Mouse (Mus musculus) C2C12 (cell line): ENCODE measurements at regions not wholly inside any gene's neighbourhood (a gene's known extent, or its start where the extent isn't known, plus 50 kb on each side); places are given as distances from the start of the nearest gene placed in this dataset.

ENCODE experiments used
- H3K27me3 ChIP-seq: one replicate; pipeline ENCODE4 v1.6.1; 2011; ENCODE audit not compliant: control insufficient read depth, insufficient read depth, insufficient read length
- H3K36me3 ChIP-seq: one replicate; pipeline ENCODE4 v1.6.1; 2011; ENCODE audit not compliant: control insufficient read depth, insufficient read depth
- H3K4me3 ChIP-seq: one replicate; pipeline ENCODE4 v1.5.1; 2011; ENCODE audit warnings: mild to moderate bottlenecking, control low read depth; ENCODE audit not compliant: poor library complexity, insufficient read depth, severe bottlenecking
- H3K79me2 ChIP-seq: one replicate; pipeline ENCODE4 v1.6.1; 2011; ENCODE audit not compliant: control insufficient read depth, insufficient read depth
- H3K79me3 ChIP-seq: one replicate; pipeline ENCODE4 v1.6.1; 2011; ENCODE audit warnings: low read depth, control low read depth
- H3ac ChIP-seq: one replicate; pipeline ENCODE3; 2011; ENCODE audit warnings: low read depth; ENCODE audit not compliant: control insufficient read depth, insufficient read length
- CEBPB ChIP-seq: IDR thresholded peaks from one replicate; pipeline ENCODE4 v1.6.1; 2011; ENCODE audit warnings: low read depth, mild to moderate bottlenecking, control low read depth, moderate library complexity
- CTCF ChIP-seq: IDR thresholded peaks from one replicate; pipeline ENCODE4 v1.5.1; 2011; ENCODE audit not compliant: control insufficient read depth, insufficient read depth, insufficient read length
- FOSL1 ChIP-seq: IDR thresholded peaks from one replicate; pipeline ENCODE4 v1.8.0; 2011; ENCODE audit warnings: mild to moderate bottlenecking, low read length; ENCODE audit not compliant: poor library complexity, insufficient read depth, severe bottlenecking
- MAX ChIP-seq: IDR thresholded peaks from one replicate; pipeline ENCODE4 v1.6.1; 2011; ENCODE audit warnings: mild to moderate bottlenecking, control low read depth
- MYOD1 ChIP-seq: IDR thresholded peaks from one replicate; pipeline ENCODE4 v1.6.1; 2011; ENCODE audit warnings: low read depth; ENCODE audit not compliant: control insufficient read depth, insufficient read length
- MYOG ChIP-seq: IDR thresholded peaks from one replicate; pipeline ENCODE4 v1.6.1; 2011; ENCODE audit not compliant: control insufficient read depth, insufficient read length; ENCODE audit errors: extremely low read depth
- USF1 ChIP-seq: IDR thresholded peaks from one replicate; pipeline ENCODE4 v1.6.1; 2011; ENCODE audit warnings: low read depth, mild to moderate bottlenecking, control low read depth, moderate library complexity

DNA sequence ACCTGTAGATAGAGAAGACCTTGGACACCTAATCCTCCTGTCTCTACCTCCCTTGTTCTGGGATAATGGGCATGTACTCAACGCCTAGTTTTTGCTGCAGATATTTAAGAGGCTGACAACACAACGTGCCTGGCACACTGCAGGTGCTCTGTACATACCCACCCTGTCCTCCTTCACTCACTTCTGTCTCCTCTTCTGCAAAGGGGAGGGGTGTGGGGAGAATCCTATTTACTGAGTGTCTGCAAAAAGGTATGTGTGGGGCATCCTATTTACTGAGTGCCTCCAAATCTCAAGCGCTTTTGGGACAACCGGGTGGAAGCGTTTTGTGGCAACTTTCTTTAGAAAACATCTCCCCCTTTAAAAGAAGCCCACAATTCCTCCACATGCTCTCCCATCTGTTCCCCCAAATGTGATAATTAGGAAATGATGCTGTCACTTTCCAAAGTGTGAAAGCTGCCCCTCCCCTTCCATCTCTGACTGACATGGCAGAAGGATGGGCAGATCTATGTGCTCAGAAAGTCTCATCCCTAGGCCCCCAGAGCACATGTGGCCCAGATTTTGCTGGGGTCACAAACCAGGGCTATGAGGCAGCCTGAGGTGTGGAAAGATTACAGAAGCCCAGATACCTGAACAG, 93.5 kb upstream of the Mycn start:
- Histone ChIP-seq H3K79me3 (no peaks in the 10 kb centered on the region), H3ac (no peak overlapping the region), H3K27me3 (no peaks in the 10 kb centered on the region), H3K79me2 (no peaks in the 10 kb centered on the region), H3K4me3 (no peak overlapping the region), H3K36me3 (no peaks in the 10 kb centered on the region)
- no peak for TF ChIP-seq MYOG
- no peak for TF ChIP-seq CTCF
- TF ChIP-seq MAX = no peak
- TF ChIP-seq USF1 = no peak
- no peak for TF ChIP-seq FOSL1
- TF ChIP-seq MYOD1 = no peak

DNA sequence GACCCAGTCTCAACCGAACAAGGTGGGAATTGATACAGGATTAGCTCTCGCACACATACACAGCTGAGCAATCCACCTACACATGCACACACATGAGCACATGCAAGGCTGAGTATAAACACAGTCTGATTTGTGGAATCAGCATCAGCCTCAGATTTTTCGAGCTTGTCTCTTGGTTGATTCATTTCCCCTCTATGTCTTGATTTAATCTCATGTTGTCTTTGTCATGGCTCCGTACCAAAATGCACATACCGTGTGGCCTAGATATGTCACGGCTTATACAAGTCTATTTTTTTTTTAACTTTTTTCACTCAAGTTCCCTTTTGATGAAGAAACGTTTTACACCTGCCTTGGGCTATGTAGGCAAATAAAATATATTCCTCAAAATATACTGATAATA, 88.6 kb upstream of the Mycn start:
- H3K36me3 ChIP-seq = no peaks in the 10 kb centered on the region
- TF ChIP-seq MAX (no peak), MYOD1 (no peak), USF1 (no peak), CTCF (no peak), FOSL1 (no peak), MYOG (no peak), CEBPB (no peak)

DNA sequence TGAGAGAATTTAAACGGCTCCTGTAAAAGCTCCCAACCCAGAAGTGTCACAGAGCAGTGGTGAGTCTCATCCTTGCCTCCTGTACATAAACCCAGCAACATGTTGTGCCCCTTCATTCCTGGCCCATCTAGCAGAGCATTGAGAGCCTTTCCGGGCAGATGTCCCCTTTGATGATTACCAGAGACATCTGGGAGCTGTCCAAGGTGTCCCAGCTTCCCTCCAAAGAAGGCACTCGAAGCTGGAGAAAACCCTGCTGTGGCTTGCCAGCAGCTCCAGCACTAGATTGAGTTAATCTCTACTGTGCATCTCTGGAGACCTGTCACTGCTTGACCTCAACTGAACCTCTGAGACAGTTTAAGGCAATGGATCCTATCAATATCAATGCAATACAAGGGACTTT, 86.4 kb upstream of the Mycn start:
- H3K36me3 ChIP-seq = no peaks in the 10 kb centered on the region
- H3ac ChIP-seq = no peak overlapping the region
- H3K4me3 ChIP-seq = no peak overlapping the region
- no peaks in the 10 kb centered on the region for H3K27me3 ChIP-seq
- H3K79me3 ChIP-seq = no peaks in the 10 kb centered on the region
- no peaks in the 10 kb centered on the region for H3K79me2 ChIP-seq
- no peak for TF ChIP-seq MAX
- TF ChIP-seq MYOD1 = no peak
- TF ChIP-seq FOSL1 = no peak
- TF ChIP-seq USF1 = no peak
- no peak for TF ChIP-seq CEBPB
- no peak for TF ChIP-seq MYOG
- no peak for TF ChIP-seq CTCF

More for the DNA sequence above, 88.6 kb upstream of the Mycn start:
- H3K79me2 ChIP-seq = no peaks in the 10 kb centered on the region
- no peak overlapping the region for H3K4me3 ChIP-seq
- no peaks in the 10 kb centered on the region for H3K79me3 ChIP-seq
- H3ac ChIP-seq = no peak overlapping the region
- H3K27me3 ChIP-seq = no peaks in the 10 kb centered on the region

DNA sequence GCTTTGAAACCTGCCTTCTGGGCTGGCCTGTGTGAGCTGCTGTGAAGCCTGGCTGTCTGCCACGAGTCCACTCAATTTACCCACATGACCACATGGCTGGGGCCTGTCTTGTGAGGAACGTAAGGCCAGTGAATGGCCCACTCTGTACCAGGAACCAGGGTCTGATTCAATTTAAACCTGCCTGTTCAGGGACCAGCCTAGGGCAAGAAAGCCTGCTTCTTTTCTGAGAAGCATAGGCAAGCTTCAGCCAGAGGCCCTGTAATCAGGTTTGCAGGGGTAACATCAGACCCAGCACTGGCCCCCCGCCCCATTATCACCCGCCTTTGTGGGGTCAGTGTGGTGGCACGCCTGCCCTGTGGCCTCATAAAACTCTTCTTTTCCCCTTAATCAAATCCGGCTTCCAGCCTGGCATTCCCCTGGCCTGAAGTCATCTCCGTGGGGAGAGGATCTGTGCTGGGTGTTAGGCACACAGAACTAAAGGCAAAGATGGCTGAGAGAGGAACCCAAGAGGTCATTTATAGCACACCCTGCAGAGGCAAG, 84.4 kb upstream of the Mycn start:
- Histone ChIP-seq H3K79me3 (no peaks in the 10 kb centered on the region), H3K27me3 (no peaks in the 10 kb centered on the region), H3K4me3 (no peak overlapping the region), H3K79me2 (no peaks in the 10 kb centered on the region), H3ac (no peak overlapping the region), H3K36me3 (no peaks in the 10 kb centered on the region)
- TF ChIP-seq CEBPB (no peak), MAX (no peak), USF1 (no peak), FOSL1 (no peak), CTCF (no peak), MYOG (no peak), MYOD1 (no peak)

DNA sequence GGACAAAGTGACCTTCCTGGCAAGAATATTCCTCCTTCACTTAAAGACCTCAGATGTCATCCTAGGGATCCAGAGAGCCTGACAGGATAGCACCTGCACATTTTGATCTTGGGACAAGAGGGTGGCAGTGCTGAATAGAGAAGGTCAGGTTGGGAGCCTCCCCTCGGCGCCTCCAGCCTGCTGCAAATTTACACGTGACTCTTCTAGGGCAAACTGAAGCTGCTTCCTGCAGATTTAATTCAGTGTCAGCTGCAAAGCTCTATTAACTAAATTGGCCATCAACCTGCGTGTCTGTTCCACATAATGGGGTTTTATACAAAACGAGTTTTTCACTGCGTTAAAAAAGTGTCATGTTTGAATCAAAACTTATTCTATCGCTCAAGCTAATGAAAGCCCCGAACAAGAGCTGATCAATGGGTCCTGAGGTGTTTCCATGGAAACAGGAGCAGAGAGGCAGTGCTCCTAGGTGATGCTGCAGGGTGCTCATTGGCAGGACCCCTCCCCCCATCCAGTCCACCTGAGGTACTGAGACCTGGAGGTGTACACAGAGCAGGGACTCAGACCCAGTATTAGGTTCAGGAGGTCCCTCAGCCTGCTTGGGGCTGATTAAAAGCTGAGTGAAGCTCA, 82.6 kb upstream of the Mycn start:
- H3K36me3 ChIP-seq = no peaks in the 10 kb centered on the region
- H3K4me3 ChIP-seq = no peak overlapping the region
- H3K79me3 ChIP-seq = no peaks in the 10 kb centered on the region
- no peaks in the 10 kb centered on the region for H3K79me2 ChIP-seq
- TF ChIP-seq CEBPB = no peak
- TF ChIP-seq USF1 = no peak
- no peak for TF ChIP-seq MAX
- no peak for TF ChIP-seq FOSL1
- no peak for TF ChIP-seq MYOG
- no peaks in the 10 kb centered on the region for H3K27me3 ChIP-seq
- H3ac ChIP-seq = no peak overlapping the region
